Mouse (Mus musculus) frontal cortex, postnatal 14 days (tissue): ENCODE results near the gene Gpr137.
"Not testable (repeated sequence)": the region's sequence is repeated elsewhere in the genome, so short reads cannot be mapped to it uniquely, and the experiment has no call there.

Experiments used
- DNase-seq, 2 experiments: peaks; one replicate each; pipeline ENCODE4 v3.0.0; 2022; ENCODE audit warnings: low spot score in 2 of 2

Gpr137 gene

GRCm38 (mm10) chr19:6905498-6906159, 36.7 kb downstream of the Gpr137 start:
- no peak for DNase-seq

GRCm38 (mm10) chr19:6904846-6905245, 37.4 kb downstream of the Gpr137 start:
- no peak for DNase-seq

GRCm38 (mm10) chr19:6903031-6903430, 39.2 kb downstream of the Gpr137 start:
- no peak for DNase-seq

GRCm38 (mm10) chr19:6899641-6900040, 42.6 kb downstream of the Gpr137 start:
- no peak for DNase-seq

- not testable (repeated sequence) for DNase-seq
Measured at GRCm38 (mm10) chr19:6895608-6896305, 46.5 kb downstream of the Gpr137 start.

GRCm38 (mm10) chr19:6893731-6894451, 48.4 kb downstream of the Gpr137 start:
- no peak for DNase-seq

GRCm38 (mm10) chr19:6892512-6892911, 49.8 kb downstream of the Gpr137 start:
- DNase-seq, result no peak
